Mouse (Mus musculus) left cerebral cortex, postnatal 4 days (tissue): ENCODE results near the gene Efhb. TPM values are rescaled to one million over a fixed set of nuclear protein-coding genes. Genes with fewer than 3 reads are reported as not detected.

Experiments used
- DNase-seq: peaks from one replicate; pipeline ENCODE4 v3.0.0-alpha.2; 2022
- intact Hi-C: fragments of 180-260 bp; cut with DNase I; formaldehyde crosslinking; loops from one replicate; pipeline ENCODE4 v1.15.1; 2025
- total RNA-seq, 2 experiments: library from RNA; stranded (reverse); gene quantifications; 2 replicates each; pipeline ENCODE4 v1.2.3; 2021

The Efhb gene
- total RNA-seq, result under 1 TPM; 0.80 to 0.93 TPM

DNA sequence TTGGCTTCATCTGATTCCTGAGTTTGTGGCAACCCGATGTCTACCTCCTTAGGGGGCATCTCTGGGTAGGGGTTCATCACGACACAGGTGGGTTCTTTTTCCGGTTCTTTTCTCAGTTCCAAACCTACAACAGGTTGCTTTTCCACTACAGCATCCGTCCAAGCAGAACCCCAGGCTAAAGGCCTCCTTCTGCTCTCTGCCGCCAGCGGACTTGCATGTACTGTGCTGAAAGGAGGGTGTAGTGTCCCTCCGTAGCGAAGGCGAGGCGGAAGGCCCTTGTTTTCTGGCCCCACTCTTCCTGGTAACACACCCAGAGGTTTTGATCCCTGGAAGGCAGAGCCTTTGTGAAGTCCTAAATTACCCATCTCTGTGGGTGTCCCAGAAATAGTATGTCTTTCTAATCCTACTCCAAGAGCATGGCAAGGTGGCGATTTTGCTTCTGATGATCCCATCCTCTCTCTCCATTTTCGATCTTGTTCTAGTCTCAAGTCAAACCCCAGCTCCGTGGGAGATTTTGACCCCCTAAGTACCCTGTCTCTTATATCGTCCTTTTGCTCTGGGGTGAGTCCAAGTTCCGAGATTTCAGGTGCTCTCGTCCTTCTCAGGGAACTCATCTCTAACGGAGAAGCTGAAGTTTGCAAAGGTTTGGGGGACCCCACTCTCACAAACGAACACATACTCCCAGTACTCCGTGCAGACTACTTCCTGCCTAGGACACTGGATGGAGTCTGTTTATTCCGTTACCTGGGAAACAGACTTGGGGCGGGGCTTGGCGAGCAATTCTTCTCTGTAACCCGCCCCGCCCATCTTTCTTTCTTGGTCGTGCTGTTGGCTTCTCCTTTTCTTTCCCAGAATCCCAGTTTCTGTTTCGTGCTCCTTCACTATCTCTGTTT is at the start of gene Efhb:
Gene Efhb (minus strand): TSS at position 719 of the 893 bp plus-strand sequence.
- peak; percentile 88 for DNase-seq
- intact Hi-C loops, result no loop called here

DNA sequence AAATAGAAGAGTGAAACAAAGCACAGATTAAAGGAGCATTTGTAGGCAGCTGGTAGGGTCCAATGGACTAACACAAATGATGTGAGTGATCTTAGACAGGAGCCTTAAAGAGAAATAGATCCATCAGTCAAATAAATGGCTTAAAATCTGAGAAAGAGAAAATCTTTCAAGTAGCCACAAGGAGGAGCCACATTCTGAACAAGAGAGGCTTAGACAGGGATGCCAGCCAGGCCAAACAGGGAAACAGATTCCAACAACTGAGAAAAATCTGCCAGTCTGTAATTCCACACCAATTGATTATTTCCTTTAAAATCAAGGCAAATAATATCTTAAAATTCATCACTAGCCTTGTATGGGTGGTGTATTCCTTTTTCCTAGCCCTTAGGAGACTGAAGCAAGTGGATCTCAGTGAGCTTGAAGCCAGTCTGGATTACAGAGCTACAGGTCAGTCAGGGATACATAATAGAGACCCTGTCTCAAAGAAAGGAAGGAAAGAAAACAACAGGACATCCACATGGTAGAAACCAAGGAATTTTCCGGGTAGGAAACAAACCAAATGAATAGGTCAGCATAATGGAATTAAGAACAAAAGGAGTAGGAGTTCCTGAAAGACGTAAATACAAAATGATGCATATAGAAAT is 49.3 kb upstream of the Efhb start:
- intact Hi-C loops, result loop anchor here (5.0 to 10.0 kb wide), 2 partner anchors 180 to 322 kb away; no protein-coding TSS in a partner anchor
- DNase-seq, result peak; percentile 21

DNA sequence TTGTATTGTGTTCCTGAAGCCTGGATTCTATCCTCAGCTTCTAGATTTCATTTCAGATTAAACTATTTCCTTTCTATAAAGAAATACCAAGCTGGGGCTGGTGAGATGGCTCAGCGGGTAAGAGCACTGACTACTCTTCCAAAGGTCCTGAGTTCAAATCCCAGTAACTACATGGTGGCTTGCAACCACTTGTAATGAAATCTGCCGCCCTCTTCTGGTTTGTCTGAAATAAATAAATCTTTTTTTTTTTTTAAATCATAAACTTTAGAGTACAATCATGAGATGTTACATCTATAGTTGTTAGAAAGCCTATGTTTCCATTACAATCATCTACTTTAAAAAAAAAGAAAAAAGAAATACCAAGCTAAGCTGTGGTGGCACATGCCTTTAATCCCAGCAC is 39.8 kb upstream of the Efhb start:
- intact Hi-C loops, result no loop called here
- DNase-seq, result no peak

DNA sequence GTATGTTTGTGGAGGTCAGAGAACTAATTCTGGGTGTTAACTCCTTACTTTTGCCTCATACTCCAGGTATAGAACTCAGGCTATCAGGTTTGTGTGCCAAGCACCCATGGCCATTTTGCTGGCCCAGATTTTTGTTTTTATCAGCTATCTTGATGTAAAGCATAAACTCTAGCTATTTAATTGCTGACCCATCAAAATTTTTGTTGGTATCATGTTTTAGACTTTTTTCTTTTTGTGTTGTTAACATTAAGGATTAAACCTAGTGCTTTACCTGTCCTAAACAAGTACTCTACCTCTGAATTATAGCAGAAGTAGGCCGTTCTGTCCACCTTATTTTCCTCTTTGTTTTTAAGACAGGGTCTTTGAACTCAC is 25.9 kb upstream of the Efhb start:
- intact Hi-C loops, result no loop called here

DNA sequence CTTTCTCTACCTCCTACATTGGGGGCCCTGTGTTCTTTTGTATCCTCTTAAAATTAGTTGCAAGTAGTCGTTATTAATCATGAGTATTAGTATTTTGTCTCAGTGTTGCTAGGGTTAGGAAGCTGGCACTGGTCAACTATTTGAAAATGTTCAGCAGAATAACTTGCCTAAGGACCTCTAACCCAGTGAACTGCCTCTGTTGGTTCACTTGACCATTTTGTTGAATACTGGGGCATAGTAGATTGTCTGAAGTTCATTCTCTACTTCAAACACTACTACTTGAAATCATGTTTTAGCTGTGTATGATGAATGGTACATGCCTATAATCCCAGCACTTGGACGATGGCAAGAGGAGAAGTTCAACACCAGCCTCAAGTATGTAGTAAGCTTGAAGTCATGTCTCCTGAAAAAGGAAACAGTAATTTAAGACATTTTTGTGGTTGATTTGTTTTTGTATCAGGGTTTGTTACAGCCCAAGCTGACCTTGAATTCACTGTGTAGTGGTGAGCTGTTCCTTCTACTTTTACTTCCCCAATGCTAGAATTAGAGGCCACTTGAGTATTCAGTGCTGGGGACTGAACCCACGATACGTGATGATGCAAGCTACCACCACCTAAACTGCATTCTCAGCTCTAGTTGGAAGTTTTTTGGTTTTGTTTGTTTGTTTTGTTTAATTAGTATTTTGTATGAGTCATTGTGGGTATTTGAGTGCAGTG is 25.3 kb upstream of the Efhb start:
- no peak for DNase-seq
- intact Hi-C loops, result no loop called here

More for the DNA sequence above, 25.9 kb upstream of the Efhb start:
- no peak for DNase-seq

DNA sequence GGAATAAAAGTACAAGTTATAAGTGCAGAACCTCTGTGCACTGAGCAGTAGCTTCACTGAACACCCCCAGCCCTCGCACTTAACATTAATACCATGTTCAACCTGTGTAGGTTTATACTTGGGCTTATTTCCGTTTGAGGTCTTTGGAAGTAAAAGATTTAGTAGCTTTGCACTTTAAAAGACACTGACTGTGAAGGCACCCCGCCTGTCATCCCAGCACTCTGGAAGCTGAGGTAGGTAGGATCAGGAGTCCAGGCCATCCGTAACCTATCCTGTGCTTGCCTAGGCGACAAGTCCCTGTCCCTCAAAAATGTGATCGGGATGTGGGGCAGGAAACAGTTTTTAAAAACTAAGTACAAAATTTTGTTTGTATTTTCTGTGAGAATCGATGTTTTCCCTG is 17.3 kb upstream of the Efhb start:
- no peak for DNase-seq
- intact Hi-C loops, result no loop called here

DNA sequence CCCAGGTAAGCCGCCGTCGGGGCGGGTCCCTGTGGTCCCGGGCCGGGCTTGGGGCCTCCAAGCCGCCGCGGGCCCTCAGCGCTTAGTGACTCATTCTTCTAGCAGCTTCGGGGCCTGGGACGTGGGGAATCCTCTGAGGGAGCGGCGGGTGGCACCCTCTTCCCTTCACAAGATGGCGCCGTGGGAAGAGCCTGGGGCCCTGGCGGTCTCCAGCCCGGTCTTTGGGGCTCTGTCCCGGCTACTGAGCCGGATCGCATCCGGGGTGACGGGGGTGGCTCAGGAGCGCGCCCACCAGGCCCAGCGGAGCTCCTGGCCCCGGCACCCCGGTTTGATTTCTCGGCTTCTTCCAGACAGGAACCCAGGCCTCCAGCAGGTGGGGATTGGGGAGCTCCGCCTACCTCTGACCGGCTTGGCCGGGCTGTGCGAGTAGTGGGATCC is 16.5 kb upstream of the Efhb start:
- peak; percentile 50 for DNase-seq
- intact Hi-C loops, result no loop called here

DNA sequence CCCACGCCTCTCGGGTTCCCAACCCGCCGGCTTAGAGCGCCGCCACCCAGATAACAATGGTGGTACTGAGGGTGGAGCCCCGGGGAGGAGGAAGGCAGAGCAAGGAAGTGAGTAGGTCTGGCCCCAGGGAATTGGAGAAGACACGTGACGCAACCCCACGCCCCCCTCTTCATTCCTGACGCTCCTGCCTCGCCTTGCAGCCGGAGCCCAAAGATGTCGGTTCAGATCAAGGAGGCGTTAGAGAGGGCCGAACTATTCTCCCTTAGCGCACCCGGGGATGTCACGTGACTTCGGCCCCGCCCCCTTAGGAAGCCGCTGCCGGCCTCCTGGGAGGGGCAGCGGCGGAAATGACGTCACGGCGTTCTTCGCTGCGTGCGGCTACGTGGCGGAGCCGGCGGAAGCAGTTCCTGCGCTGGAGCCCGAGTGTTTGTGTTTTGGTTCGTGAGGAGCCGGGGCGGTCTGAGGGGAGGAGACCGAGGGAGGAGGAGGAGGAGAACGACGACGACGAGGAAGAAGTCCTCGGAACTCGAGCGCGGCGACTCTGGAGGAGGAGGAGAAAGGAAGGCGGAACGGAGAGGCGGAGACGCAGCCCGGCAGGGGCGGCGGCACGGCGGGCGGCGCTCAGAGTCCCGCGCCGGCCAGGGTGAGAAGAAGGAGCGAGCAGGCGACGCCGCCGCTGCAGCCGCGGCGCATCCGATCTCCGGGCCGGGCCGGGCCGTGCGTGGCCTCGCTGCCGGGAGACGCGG is 15.9 kb upstream of the Efhb start, which contains the start of gene Rab5a:
Gene Rab5a (plus strand): TSS at position 377 of the 746 bp plus-strand sequence.
- intact Hi-C loops, result no loop called here
- peak; percentile 99 for DNase-seq

DNA sequence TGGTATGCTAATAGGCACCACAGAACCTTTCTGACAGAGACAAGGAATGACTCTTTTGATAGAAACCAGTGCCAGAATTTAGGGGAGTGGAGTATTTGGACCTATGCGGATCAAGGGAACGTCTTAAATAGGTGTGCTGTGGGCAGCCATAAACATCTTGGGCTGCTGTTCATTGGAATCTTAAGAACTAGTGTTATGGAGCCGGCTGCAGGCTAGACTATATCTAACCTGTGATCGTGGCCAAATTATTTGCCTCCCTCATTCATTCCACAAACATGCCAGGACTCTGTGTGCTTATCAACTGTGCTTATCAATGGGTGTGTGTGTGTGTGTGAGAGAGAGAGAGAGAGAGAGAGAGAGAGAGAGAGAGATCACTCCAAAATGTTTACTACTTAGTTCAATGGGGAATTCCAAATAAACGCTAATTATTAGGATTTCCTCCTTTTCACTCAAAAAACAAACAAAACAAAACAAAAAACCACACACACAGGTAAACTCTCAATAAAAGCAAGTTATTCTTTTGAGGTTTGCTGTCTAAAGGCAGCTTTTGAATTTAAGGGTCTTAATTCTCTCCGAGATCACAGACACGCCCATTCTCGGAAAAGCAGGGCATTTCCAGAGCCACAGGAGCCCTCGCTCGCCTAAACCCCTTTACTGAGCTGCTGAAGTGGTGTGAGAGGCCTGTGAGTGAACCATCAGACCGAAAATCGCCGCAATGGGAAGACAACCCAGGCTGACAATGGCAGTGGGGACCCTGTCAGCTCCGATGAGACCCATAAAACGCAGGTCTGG is 15.1 kb upstream of the Efhb start:
- intact Hi-C loops, result no loop called here
- no peak for DNase-seq

DNA sequence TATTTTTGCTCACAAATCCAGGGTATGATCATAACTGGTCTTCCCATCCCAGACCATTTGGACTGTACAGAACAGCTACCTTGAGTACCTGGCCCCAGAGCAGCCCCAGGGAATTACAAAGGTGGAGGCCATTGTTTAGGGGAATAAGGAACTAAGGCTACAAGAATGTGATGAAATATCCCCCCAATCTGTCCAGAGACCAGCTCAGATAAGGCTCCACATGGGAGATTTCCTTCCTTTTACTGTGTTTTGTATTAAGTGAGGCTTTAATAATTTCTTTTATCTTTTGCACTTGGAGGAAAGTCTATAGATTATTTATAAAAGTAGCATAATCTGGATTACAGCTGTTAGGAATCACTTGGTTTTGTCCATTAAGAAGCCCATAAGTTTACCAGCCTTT is 5.6 kb upstream of the Efhb start:
- DNase-seq, result no peak
- intact Hi-C loops, result no loop called here

DNA sequence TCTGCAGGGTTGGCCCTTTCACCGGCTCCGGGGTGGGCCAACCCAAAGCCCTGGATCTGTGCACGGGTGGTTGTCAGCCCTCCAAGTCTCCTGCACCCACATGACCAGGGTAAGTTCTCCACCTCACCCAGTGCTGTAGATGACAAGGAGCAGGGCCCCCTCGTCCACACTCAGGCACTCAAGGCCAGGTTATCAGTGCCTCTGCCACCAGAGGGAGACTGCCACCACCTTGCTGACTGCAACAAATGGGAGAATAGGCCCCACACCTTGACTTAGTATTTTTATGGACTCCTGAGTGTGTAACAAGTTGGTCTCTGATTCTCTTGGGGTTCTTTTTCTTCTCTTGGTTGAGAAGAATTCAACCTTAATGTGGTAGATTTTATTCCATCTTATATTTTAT is 2.4 kb upstream of the Efhb start:
- intact Hi-C loops, result no loop called here
- DNase-seq, result no peak

DNA sequence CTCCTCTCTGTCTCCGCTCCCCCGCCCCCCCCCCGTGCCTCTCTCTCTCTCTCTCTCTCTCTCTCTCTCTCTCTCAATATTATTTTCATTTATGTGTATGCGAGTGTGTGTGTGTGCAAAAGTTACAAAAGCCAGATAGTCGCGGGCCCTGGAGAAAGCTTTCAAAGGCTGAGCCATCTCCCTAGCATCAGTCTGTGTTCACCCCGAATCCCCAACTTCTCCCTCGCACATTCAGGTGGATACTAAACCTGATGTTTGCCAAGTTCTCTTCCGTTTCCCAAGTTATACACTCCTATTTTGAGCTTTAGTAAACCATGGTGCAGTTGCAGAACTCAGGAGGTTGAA is 347 bp upstream of the Efhb start:
- no peak for DNase-seq
- intact Hi-C loops, result no loop called here

DNA sequence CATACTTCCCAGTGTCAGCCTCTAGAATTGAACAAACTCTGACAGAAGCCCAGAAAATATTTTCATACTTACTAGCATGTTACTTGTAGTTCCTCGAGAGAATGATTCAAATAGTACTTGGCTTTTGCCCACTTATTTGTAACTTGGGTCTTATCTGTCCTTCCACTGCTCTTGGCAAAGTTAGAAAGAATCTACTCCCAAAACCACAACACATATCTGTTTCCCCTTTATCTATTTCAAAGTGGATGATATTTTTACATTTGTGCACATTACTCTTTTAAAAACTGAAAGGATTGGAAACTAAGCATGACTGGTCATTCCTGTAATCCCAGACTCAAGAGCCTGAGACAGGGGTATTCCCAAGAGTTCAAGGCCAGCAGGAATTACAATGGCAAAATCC is 6.4 kb downstream of the Efhb start:
- intact Hi-C loops, result no loop called here
- DNase-seq, result no peak

DNA sequence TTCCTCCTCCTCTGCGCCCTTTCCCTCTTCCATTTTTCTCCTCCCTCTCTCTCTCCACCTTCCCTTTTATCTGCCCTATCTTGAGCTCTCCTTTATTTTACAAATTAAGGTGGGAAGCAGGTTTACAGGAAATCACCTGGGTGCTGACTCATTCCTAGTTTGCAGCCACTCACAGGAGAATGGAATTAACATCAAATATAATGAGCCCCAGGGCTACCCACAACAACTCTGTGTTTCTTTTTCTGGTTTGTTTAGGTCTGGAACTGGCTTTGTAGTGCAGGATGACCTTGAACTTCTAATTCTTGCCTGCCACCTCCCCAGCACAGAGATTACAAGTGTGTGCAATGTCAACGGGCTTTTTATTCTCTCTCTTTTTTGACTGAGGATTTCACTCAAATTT is 7.0 kb downstream of the Efhb start:
- intact Hi-C loops, result no loop called here
- no peak for DNase-seq

DNA sequence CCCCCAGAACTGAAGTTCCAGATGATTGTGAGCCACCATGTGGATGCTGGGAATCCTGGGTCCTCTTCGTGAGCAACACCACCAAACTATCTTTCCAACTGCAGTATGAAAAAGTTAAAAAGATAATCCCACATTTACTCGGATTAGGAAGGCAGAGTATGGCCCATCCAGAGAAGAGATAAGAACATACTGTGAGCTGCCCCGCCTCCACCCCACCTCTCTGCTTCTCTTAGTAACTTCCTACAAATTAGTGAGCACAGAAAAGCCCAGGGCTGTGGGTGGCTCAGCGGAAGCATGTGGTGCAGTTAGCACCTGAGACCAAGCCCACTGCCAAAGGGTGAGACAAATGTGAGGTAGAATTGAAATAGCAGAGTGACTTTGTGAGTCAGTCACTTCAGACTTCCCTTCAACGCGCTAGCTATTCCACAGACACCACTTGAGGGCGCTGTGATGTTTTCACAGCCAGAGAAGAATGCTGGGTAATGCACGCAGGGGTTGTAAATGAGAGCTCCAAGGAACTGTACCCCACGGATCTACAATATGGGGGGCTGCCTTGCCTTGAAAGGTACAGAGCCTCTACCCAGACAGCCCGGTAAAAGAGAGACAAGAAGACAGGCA is 60.3 kb downstream of the Efhb start:
- intact Hi-C loops, result no loop called here
- DNase-seq, result peak; percentile 32

DNA sequence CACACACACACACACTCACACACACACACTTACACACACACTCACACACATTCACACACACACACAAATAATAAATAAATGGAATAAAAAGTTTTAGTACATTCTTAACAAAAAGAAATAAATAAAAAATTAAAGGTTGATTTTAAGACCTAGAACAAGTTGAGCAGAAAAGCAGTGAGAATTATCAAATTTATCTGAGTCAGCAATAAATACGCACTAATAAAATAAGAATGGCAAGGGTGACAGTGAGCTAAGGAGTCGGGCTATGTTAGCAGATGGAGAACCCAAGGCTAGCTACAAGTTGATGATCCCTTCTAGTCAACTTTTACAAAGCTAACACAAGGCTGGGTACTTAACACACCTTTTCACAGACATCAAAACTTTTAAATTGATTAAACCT is 69.9 kb downstream of the Efhb start:
- intact Hi-C loops, result no loop called here
- no peak for DNase-seq

DNA sequence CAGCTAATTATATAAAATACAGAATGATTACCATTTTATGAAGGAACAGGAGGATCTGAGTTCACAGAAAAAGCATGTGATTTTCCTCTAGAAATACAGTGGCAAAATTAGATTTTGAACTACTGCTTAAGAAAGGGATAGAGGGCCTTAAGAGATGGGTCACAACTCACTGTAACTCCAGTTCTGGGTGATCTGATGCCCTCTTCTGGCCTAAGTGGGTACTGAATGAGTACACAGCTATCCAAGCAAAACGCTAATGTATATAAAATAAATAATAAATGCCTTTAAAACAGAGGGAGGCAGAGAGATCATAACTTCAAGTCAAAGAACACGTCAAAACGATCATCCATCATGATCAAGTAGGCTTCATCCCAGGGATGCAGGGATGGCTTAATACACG is 73.6 kb downstream of the Efhb start:
- peak; percentile 38 for DNase-seq
- intact Hi-C loops, result loop anchor here (2.0 kb wide), 1 partner anchor 825 kb away; no protein-coding TSS in a partner anchor

DNA sequence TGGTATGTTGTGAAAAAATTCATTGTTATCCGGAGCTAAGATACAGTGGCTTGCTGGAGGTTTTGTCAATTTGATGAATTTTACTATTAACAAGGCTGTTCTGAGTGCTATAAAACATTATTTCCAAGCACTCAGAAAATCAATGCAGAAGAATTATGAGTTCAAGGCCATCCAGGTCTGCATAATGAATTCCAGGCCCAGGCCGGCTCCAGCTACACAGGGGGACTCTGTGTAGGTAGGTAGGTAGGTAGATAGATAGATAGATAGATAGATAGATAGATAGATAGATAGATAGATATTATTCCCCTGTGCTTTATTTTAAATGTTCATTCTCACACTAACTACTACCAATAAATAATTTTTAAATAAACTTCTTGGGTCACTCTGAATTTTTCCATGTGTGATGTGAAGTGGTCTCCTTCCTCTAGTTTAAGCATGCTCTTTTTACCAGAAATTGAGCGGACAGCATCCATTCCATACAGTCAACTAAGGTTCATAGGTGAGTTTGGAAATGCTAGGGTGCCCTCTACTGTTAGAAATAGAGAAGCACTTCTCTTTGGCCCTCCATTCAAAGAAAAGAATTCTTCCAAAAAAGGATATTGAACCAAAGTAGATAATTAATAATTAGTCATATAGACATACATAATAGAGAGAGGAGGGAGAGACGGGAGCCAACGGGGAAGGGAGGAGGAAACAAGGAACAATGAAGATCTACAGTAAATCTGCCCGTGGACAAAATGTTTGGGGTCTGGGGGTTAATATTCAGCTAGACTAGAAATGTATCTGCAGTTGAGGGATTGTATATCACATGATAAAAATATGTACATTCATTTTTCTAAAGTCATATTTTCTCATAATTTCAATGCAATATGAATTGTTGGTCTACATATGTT is 75.3 kb downstream of the Efhb start:
- intact Hi-C loops, result loop anchor here (2.0 kb wide), 1 partner anchor 823 kb away; no protein-coding TSS in a partner anchor
- no peak for DNase-seq
